Mouse (Mus musculus) frontal cortex, adult (tissue): ENCODE measurements around the gene Scly.

Experiments used
- ATAC-seq: cut with Nextera tagmentation; 2 replicates; pipeline ENCODE4 v1.9.2; 2017; ENCODE audit warnings: mild to moderate bottlenecking, moderate library complexity, mixed read lengths; ENCODE audit not compliant: low TSS enrichment

The Scly gene

GRCm38 (mm10) chr1:91362113-91362512 is 64.0 kb downstream of the Scly start:
- no peak for ATAC-seq

GRCm38 (mm10) chr1:91364822-91365644 is 66.9 kb downstream of the Scly start:
- no peak for ATAC-seq

- ATAC-seq: no peak
Measured at GRCm38 (mm10) chr1:91365816-91366214, 67.7 kb downstream of the Scly start.

GRCm38 (mm10) chr1:91366215-91367108 is 68.3 kb downstream of the Scly start, which contains the start of gene Erfe:
Erfe (plus strand) TSS chr1:91366430.
- ATAC-seq: peak; percentile 14; the same call in 1 of the 2 replicates

GRCm38 (mm10) chr1:91367295-91367694 is 69.2 kb downstream of the Scly start:
- ATAC-seq: no peak

- no peak for ATAC-seq
Measured at GRCm38 (mm10) chr1:91369408-91369807, 71.3 kb downstream of the Scly start.

- no peak for ATAC-seq
Measured at GRCm38 (mm10) chr1:91370055-91370454, 71.9 kb downstream of the Scly start.
